Mouse (Mus musculus): ENCODE results near the gene Cks2. TPM values are rescaled to one million over a fixed set of nuclear protein-coding genes. Genes with fewer than 3 reads are reported as not detected.
A peak's percentile ranks its signal among the peaks of the same experiment; 100 is the strongest.

Gene Cks2
- total and polyA plus RNA-seq, 3 experiments, result 243 to 846 (median 297) TPM

- TF ChIP-seq ZC3H11A (IDR thresholded peaks at IDR 0.05; ENCODE audit: low read depth, low read length) (no peak), POLR2AphosphoS5 (IDR thresholded peaks at IDR 0.05; ENCODE audit: borderline replicate concordance, low read depth, low read length) (no peak), E2F4 (IDR thresholded peaks at IDR 0.05; ENCODE audit: borderline replicate concordance, low read depth, low read length) (no peak), MAFK (IDR thresholded peaks at IDR 0.05; ENCODE audit: borderline replicate concordance, low read depth, low read length) (peak; percentile 51; the same call in 1 of the 2 replicates), ZMIZ1 (IDR thresholded peaks at IDR 0.05; ENCODE audit: low read depth, low read length) (no peak), BHLHE40 (IDR thresholded peaks at IDR 0.05; ENCODE audit: borderline replicate concordance, low read depth, low read length) (no peak), MAX (IDR thresholded peaks at IDR 0.05; ENCODE audit: low read length) (no peak), ZNF384 (IDR thresholded peaks at IDR 0.05; ENCODE audit: low read depth, low read length) (no peak)
These were observed 3.2 kb downstream of the Cks2 start (continued) for GRCm38 (mm10) chr13:51648237-51648636.

GRCm38 (mm10) chr13:51649740-51650139 lies 4.7 kb downstream of the Cks2 start:
- TF ChIP-seq EP300 (IDR thresholded peaks at IDR 0.05; ENCODE audit: low read depth in 1 of 2, low read length in 2 of 2) (peak; percentile 26 to 28; a peak in 2 of 4 replicates), ELF1 (IDR thresholded peaks at IDR 0.05; ENCODE audit: low read depth, low read length) (no peak), SIN3A (IDR thresholded peaks at IDR 0.05; ENCODE audit: low read length) (peak; percentile 22; the same call in 1 of the 2 replicates), JUND (IDR thresholded peaks at IDR 0.05; ENCODE audit: low read depth, low read length) (no peak)
- H3K79me2 ChIP-seq (ENCODE audit: control insufficient read depth, insufficient read depth, low read length, poor library complexity), result peaks cover 64% of the 10 kb centered on the region
- no peak overlapping the region for H3K4me3 ChIP-seq (ENCODE audit: control insufficient read depth in 1 of 2, insufficient read depth in 1 of 2, low read depth in 2 of 2, low read length in 2 of 2)
- peak; percentile 58 for DNase-seq (ENCODE audit: low read depth, low spot score)
- peaks cover 11 to 33% of the 10 kb centered on the region in 2 experiments for H3K36me3 ChIP-seq (ENCODE audit: control insufficient read depth in 1 of 2, insufficient read depth in 2 of 2, low read length in 2 of 2)
- peak overlapping the region; percentile 31 for H3K27ac ChIP-seq (ENCODE audit: control insufficient read depth, low read depth, low read length)
- no peak overlapping the region for H3K9ac ChIP-seq (ENCODE audit: control insufficient read depth, low read depth, low read length, poor library complexity, severe bottlenecking)
- no peaks in the 10 kb centered on the region for H3K9me3 ChIP-seq (replicated peaks; ENCODE audit: insufficient read depth, low read length)
- H3K27me3 ChIP-seq (ENCODE audit: control insufficient read depth in 1 of 2, insufficient read depth in 2 of 2, low read length in 2 of 2), result no peaks in the 10 kb centered on the region
- H3K4me1 ChIP-seq (ENCODE audit: control insufficient read depth in 1 of 2, insufficient read depth in 2 of 2, low read length in 2 of 2), result peaks cover 0 to 11% of the 10 kb centered on the region in 2 experiments; a peak in 3 of 4 replicates

- no peaks in the 10 kb centered on the region for H3K27me3 ChIP-seq (ENCODE audit: control insufficient read depth in 1 of 2, insufficient read depth in 2 of 2, low read length in 2 of 2)
- DNase-seq (ENCODE audit: low read depth, low spot score), result peak; percentile 97
- peak within 1 kb of the TSS; percentile 99 for H3K9ac ChIP-seq (ENCODE audit: control insufficient read depth, low read depth, low read length, poor library complexity, severe bottlenecking)
- H3K79me2 ChIP-seq (ENCODE audit: control insufficient read depth, insufficient read depth, low read length, poor library complexity), result peaks cover 53% of the 10 kb centered on the region
- H3K36me3 ChIP-seq (ENCODE audit: control insufficient read depth in 1 of 2, insufficient read depth in 2 of 2, low read length in 2 of 2), result peaks cover 10 to 33% of the 10 kb centered on the region in 2 experiments
- H3K9me3 ChIP-seq (replicated peaks; ENCODE audit: insufficient read depth, low read length), result no peaks in the 10 kb centered on the region
- H3K27ac ChIP-seq (ENCODE audit: control insufficient read depth, low read depth, low read length), result peak within 1 kb of the TSS; percentile 90
- H3K4me1 ChIP-seq (ENCODE audit: control insufficient read depth in 1 of 2, insufficient read depth in 2 of 2, low read length in 2 of 2), result peaks cover 0 to 11% of the 10 kb centered on the region in 2 experiments; a peak in 3 of 4 replicates
- peak within 1 kb of the TSS; percentile 66 to 94 for H3K4me3 ChIP-seq (ENCODE audit: control insufficient read depth in 1 of 2, insufficient read depth in 1 of 2, low read depth in 2 of 2, low read length in 2 of 2)
- TF ChIP-seq MYB (IDR thresholded peaks at IDR 0.05; ENCODE audit: low read depth, low read length), result no peak
- peak; percentile 97 for TF ChIP-seq MYC (IDR thresholded peaks at IDR 0.05; ENCODE audit: low read depth, low read length)
- TF ChIP-seq HCFC1 (IDR thresholded peaks at IDR 0.05; ENCODE audit: low read depth, low read length), result peak; percentile 95
- TF ChIP-seq TBP (IDR thresholded peaks at IDR 0.05; ENCODE audit: low read depth, low read length), result 0 out of 2 replicates have a peak, but pooled peaks have one; percentile 4
- peak; percentile 87; the same call in 1 of the 2 replicates for TF ChIP-seq MAZ (IDR thresholded peaks at IDR 0.05; ENCODE audit: low read depth, low read length)
- no peak for TF ChIP-seq GABPA (IDR thresholded peaks at IDR 0.05; ENCODE audit: low read depth, low read length)
- peak; percentile 16; the same call in 1 of the 2 replicates for TF ChIP-seq MAFK (IDR thresholded peaks at IDR 0.05; ENCODE audit: borderline replicate concordance, low read depth, low read length)
- TF ChIP-seq CHD1 (IDR thresholded peaks at IDR 0.05; ENCODE audit: low read depth, low read length), result no peak; the same call in 1 of the 2 replicates
- no peak for TF ChIP-seq MEF2A (IDR thresholded peaks at IDR 0.05; ENCODE audit: extremely low read depth, insufficient replicate concordance, low read depth, low read length, poor library complexity, severe bottlenecking)
- TF ChIP-seq ZC3H11A (IDR thresholded peaks at IDR 0.05; ENCODE audit: low read depth, low read length), result peak; percentile 43; the same call in 1 of the 2 replicates
- peak in 1 of 2 experiments; percentile 41; a peak in 2 of 4 replicates for TF ChIP-seq EP300 (IDR thresholded peaks at IDR 0.05; ENCODE audit: low read depth in 1 of 2, low read length in 2 of 2)
- 0 out of 2 replicates have a peak, but pooled peaks have one; percentile 21 for TF ChIP-seq E2F4 (IDR thresholded peaks at IDR 0.05; ENCODE audit: borderline replicate concordance, low read depth, low read length)
- TF ChIP-seq SMC3 (IDR thresholded peaks at IDR 0.05; ENCODE audit: low read depth, low read length), result peak; percentile 69
- peak; percentile 100 for TF ChIP-seq MXI1 (IDR thresholded peaks at IDR 0.05; ENCODE audit: low read depth, low read length)
- TF ChIP-seq USF1 (IDR thresholded peaks at IDR 0.05; ENCODE audit: low read depth, low read length), result peak; percentile 43; the same call in 1 of the 2 replicates
- peak; percentile 94 for TF ChIP-seq ZMIZ1 (IDR thresholded peaks at IDR 0.05; ENCODE audit: low read depth, low read length)
- TF ChIP-seq TCF12 (IDR thresholded peaks at IDR 0.05; ENCODE audit: low read depth, low read length), result 0 out of 2 replicates have a peak, but pooled peaks have one; percentile 25
- no peak for TF ChIP-seq JUND (IDR thresholded peaks at IDR 0.05; ENCODE audit: low read depth, low read length)
- no peak for TF ChIP-seq UBTF (IDR thresholded peaks at IDR 0.05; ENCODE audit: borderline replicate concordance, insufficient read depth, low read depth, low read length)
- no peak for TF ChIP-seq GATA1 (IDR thresholded peaks at IDR 0.05; ENCODE audit: low read depth, low read length)
These were observed 6.5 kb downstream of the Cks2 start, which contains the start of gene Secisbp2 for GRCm38 (mm10) chr13:51651408-51652064. TSS of gene Secisbp2 (plus strand) at chr13:51651697.
